Mouse (Mus musculus): Measurements from ENCODE around the gene Cep63.

Cep63 gene

DNA sequence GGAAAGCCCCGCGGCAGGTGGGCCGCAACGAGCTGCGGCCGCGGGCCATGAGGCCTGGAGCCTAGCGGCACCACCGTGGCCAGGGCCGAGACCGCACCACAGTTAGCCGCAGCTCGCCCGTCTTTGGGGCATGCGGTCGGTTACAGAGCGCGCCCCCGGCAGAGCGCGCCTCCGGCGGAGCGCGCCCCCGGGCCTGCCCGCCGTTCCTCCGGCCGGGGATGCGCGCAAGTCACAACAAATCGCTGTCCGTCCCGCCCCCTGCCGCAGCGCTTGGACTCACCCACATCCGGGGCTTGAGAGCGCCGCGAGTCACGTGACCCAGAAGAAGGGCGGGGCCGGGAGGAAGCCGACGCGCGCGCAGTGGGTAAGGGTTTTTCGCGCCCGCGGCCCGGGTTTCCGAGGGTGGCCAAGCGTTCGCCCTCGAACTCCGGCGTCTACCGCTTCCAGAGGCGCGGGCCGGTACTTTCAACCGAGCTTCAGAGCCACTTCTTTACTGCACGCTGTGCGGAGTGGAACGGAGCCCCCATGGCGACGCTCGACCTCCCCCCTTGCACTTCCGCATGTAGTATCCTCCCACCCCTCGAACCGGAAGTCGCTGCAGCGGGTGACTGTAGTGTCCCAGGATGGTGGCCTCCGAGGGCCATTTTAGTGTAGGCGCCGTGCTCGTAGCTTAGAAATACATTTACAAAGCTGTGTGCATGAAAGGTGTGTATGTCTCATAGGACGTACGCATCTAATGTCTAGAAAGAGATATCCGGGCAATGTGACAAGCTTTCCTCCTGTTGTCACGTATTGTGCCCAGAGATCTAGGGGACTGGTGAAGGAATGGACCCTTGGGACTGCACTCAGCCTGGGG, at the start of gene Cep63, which contains the start of gene Anapc13:
Cep63 (minus strand) TSS at position 552 of the 856 bp plus-strand sequence.
Anapc13 (plus strand) TSS at position 314 of the 856 bp plus-strand sequence.
- DNase-seq, result peak; percentile 98

DNA sequence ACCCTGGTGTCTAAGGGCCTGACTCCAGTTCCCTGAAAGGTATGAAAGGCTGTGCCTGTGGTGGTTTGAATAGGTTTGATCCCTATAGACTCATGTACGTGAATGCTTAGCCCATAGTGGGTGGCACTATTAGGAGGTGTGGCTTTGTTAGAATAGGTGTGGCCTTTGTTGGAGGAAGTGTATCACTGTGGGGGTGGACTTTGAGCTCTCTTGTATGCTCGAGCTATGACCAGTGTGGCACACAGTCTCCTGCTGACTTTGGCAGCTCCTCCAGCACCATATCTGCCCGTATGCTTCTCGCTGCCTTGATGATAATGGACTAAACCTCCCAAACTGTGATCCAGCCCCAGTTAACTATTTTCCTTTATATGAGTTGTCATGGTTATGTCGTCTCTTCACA, 49.6 kb upstream of the Cep63 start:
- DNase-seq, result no peak

DNA sequence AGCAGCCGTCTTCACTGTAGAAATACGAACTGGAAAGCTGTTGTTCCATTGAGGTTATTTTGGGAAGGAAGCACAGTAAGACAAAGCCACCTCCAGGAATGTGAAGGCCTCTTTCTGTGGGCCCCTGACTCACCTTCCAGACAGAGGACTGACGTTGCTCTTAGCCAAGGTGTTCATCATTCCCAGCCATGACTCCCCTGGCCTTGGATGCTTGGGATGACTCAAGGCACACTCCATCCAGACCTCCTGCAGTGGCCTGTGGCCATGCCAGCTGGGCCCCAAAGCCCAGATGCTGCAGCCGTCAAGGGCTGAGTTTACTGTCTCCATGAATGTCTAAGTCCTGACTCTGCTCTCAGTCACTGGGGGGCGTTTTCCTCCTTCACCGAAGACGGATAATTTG, 47.0 kb upstream of the Cep63 start:
- DNase-seq, result no peak

DNA sequence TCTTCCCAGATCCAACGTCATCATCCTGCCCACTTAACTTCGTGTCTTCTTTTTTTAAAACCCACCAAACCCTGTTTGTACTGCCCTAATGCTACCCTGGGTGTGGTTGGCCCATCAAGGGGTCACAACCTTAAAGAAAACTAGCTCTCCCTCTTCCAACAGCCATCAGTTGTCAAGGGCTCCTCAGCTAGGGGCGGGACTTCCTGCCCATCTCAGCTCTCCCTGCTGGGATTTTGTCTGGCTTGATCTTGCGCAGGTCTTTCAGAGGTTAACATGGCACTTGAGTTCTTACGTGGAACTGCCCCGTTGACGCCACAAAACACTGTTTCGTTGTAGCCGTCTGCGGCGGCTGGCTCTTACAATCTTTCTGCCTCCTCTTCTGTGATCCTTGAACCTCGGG, 42.6 kb upstream of the Cep63 start:
- no peak for DNase-seq

DNA sequence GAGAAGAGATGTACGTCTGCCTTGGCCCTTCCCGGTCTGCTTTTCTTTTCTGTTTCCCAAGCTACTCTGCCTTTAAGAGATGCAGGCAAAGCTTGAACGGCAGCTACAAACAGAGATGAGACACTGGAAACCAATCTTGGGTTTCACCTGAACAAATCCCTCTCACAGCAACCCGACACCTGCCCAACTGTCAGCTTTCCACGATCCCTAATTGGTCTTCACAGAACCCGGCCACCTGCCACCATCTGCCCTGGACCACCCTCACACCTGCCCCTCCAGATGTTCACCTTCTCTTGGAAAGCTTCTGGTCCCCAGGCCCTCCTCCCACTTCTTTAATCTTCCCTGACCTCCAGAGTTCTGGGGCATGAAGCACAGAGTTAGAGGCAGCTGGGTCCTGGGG, 41.8 kb upstream of the Cep63 start:
- no peak for DNase-seq

DNA sequence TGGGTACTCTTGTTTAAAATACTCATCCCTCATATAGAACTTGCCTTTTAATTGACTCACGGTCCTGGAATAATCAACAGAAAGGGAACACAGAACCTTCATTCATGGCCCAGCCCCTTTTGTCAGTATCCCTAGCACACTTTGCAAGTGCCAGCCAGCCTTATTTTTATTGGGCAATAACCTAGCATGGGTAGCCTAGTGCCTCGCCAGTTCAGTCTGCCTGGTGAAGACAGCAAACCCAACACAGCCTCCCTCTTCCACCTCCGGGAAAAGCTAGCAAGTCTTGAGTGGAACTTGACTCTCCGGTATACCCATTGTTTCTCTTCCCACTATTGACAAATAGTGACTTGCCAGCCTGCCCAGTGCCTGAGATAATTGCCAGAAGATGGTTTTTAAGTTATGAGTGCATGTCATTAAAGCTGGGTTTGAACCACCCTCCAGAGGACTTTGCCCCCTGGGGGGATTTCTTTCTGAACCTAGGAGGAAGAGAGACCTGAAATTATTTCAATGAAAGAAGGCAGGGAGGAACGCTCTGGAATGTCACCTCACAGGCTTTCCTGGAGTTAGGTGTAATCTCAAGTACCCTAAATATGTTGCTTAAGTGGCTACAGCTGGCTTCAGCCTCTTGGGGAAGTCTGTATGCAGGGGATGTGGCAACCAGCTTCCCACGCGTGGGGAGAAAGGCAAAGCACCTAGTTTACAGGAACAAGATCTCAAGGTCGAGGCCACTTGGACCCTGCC, 30.2 kb upstream of the Cep63 start:
- no peak for DNase-seq

DNA sequence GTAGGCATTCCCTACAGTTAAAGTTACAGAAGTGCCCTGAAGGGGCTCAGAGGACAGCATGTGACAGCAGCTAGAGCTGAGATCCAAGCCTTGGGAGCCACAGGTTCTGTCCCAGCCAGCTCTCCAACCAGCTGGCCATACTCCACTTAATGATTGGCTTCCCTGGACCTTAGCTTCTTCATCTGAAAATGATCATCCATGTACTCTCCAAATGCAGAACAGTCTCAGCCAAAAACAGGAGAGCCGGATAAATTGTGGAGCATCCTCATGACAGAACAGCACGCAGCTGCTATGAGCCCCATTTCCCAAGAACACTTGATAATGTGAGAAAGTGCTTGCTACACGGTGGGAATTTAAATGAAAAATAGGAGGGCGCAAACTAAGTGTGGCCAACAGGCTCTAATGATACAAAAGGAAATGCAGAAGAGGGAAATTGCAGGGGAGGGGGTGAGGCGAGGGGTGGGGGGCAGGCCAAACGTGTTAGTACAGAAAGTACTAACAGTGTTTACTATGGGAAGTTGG, 24.9 kb upstream of the Cep63 start:
- DNase-seq, result no peak

DNA sequence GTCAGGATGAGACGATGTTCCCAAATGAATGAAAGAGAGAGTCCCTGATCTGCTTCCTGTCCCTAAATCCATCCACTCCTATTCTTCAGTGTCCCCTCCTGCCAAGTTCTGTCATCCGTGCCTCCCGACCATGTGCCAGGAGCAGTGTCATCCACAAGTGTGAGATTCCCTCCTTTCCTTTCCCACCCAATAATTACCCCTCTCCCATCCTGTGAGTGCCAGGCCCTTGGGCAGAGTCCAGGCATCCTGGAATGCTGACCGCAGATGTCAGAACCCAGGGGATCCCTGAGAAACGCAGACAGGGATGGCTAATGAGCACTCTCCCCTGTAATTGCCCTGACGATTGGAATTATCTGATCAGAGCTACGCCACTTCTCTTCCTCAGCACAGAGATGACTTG, 24.3 kb upstream of the Cep63 start:
- DNase-seq, result no peak

DNA sequence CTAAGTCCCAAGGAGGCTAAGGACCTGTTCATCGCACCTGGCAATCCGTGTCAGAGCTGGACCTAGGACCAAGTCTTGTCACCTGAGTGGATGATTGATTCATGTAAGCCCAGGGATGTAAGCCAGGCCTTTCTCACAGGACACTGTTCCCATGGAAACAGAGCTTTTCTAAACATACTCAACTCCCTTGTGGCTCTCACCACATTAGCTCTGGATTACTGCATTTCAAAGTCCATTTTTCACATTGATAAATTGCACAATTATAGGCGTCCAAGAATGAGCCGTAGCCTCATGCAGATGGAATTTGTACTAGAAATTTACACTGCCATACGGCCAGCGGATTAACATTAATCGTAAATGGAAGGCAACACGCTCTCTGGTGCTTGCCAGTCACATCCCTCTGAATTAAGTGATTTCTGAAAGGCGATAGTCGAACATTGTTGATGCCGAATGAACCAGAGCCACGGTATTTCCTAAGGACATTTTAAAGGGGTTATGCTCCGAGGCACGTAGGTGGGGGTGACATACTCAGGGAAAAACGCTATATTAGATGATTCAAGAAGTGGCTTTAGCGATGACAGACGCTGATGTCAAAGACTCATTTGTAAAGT, 23.7 kb upstream of the Cep63 start:
- DNase-seq, result no peak

DNA sequence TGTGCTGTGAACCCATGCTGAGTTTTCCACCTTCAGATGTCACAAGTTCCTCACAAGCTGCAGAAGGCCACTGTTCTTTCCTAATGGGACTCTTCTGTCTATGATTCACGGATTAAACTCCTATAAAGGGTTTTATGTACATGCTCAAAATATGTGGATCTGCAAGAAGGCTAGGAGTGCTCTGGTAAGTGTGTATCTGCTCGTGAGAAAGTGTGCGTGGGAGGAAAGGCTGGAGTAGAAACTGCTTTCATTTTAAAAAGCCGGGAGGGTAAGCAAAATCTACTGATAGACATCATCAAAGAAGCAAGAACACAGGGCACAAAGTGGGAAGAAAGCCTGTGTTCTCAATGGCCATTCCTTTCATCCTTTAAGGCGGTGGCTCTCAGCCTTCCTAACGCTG, 20.7 kb upstream of the Cep63 start:
- no peak for DNase-seq

DNA sequence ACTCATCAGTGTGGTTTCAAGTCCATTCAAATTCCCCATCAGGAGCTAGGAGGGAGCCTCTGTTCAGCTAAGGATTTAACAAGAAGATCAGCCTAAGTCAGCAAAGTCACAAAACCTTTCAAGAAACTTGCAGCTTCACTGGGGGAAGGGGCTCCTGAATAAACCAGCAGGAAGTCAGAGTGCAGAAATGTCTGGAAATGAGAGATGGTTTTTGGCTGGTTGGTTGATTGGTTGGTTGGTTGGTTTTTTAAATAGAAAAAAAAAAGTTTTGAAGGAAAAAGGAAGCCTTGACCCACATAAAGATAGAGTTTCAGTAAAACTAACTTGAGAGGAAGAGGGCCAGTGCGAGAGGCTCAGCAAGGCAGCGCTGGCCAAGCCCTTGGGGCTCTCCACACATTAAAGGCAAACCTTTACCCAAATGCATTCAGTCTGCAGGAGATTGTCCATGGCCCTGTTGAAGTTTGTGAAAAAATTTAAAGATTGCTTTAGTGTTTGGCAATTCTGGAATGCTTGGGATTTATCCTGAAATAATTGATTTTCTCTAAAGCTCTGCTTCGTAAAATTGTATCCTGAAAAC, 18.9 kb upstream of the Cep63 start:
- no peak for DNase-seq

DNA sequence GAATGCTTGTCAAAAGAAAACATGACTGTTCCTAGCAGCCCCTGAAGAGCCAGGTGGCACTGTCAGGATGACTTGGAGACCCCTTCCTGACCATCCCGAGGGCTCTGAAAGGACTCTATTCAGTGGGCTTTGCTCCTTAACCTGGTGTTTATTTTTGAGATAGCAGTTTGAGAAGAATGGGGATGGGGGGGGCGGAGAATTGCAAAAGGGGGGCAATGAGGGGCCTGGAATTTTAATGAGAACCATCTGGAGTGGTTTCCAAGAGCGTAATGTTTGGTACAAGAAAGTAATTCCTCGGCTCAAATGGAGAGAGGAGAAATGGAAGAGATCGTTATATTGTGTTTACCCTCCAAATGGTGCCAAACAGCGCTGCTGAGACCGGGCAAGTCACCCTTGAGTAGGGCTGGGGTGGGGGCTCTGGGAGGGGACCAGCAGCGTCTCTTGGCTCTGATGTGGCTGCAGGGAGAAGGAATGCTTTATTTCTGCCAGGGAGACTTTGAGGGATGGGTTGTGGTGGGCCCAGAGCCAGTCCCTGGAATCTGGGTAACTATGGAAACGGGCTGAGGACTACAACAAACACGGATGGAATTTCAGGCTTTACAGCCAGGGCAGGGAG, 17.3 kb upstream of the Cep63 start:
- peak; percentile 31 for DNase-seq

DNA sequence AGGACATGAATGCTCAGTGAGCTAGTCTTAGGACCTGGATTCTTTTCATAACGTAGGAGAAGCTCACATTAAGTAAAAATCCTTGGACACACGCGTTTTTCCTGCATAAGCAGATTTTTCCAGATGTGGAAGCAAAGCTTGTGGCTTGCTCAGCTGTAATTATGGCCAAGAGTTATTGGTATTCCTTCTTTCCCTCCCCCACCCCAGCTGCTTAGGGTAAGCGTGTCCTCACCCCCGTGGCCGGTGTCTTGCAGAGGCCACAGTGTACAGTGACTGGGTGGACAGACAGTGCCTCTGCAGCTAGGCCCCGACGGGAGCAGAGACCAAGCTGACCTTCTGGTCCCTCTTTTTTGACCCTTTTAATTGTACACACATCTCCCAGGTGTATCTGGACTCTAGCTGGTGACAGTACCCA, 16.7 kb upstream of the Cep63 start:
- DNase-seq, result no peak

DNA sequence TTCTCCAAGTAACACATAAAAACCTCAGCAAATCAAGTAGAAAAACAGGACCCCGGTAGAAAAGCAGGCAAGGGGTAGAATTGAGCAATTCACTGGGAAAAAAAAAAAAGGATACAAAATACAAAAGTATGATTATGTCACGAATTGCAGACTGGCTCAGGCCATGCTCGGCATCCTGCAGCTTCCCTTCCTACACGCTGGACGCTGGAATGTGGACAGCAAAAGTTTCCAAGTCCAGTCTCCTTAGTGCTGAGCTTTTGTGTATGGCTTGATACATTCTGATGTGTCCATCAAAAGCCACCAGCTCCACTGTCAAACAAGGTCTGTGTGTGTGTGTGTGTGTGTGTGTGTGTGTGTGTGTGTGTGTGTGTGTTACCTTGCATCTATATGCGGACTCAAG, 15.2 kb upstream of the Cep63 start:
- DNase-seq, result no peak

DNA sequence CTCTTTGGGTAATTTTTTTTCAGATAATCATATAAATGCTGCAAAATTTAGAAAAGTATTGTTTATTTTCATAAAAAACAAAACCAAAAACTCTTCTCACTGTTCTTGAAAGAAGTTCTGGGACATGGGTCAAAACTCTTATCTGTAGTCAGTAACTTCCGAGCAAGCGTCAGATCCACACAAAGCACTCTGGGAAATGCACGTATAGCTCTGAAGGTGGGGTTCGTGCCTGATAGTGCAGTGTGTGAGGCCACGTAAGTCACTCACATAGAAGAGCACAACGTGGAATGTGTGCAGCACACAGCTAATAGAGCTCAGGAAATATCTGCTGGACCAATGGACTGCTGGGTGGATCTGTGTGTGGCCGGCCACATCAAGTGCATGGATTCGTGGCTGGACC, 13.2 kb upstream of the Cep63 start:
- DNase-seq, result no peak

DNA sequence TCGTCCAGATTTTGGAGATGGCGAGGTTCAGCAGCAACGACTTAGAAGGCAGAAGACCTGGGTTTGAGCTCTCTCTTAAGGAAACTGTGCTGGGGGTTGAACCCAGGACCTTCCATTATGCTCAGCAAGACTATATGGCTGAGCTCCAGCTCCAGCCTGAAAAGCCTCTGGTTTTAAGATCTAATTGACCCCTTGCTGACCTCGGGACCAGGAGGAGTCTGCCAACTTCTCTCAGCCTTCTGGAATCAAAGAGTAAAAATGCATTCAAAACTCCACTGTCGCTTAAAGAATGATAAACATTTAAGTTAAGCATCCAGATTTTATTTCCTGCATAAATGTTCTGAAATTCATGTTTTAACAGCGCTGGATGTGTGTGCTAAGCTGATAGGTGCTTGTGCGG, 12.6 kb upstream of the Cep63 start:
- DNase-seq, result no peak

DNA sequence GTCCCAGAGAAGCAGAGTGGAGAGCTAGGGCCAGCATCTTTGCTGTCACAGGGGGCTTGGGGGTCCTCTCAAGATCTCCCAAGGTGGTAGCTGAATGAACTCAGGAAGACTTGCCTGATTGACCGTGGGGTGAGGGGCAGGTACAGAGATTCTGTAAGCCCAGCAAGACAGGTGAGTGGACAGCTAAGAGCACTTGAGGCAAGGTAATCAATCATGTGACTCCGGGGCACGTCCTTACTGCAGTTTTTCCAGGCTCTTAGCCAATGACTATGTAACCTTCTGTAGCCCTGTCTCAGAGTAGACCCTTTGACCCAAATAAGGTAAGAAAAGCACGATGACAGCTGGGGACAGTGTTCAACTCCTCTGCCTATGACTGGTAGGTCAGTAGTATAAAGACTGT, 10.8 kb upstream of the Cep63 start:
- DNase-seq, result no peak

DNA sequence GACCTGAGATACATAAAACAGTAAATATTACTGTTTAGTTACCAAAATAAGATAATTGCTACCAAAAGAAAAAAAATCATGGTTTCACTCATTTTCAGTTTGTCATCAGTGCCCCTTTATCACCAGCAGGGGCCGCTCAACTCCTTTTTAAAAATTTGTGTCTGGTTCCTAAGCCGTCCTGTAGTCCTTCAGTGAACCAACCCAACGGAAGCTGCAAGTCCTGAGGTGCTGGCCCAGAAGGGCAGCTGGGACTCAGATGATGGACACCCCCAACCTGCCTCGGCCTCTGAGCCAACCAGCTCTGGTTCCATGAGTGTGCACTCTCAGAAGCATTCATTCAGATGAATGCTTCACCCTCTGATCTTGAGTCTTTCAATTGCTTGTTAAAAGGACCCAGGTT, 10.2 kb upstream of the Cep63 start:
- peak; percentile 46 for DNase-seq

DNA sequence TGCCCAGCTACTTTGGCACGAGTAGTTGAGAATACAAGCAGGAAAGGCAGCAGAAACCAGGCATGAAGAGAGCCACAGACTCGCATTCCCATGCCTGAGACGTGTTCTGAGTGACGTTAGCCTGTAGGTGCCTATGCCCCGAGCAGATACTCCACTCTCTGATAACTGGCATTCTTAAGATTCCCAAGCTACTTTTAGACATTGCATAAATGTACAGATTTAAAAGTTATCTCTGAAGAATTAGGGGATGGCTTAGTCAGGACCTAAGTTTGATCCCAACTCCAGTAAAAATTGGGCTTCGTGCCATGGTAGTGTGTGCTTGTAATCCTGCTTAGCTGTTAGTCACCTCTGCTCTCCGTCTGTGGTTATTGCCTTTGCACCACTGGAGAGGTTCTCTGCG, 8.1 kb upstream of the Cep63 start:
- no peak for DNase-seq

DNA sequence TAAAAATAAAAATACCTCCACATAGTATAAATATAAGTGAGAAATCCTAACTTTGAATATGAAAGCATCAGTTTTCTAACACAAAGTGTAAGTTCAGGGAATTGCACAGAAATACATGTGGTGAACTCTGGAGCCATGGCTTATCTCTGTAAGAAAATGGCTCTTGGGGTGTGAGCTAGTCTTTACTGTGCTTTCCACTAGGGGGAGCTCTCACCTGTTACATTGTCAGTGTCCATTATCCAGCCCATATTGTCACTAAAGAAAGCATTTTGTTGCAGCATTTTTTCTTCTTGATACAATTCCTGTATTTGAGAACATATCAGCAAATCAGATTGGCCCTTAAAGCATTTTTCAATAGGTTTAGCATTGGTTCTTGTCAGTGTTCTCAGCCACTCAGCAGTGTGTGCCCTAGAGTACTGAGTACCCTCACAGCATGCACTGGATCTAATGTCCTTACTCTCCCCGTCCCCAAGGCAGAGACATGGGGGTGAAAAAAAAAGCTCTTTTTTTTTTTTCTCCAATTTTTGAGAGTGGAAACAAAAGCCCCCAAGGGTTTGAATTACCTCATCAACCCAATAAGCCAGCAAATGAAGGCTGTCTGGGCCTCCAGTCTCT, 6.7 kb upstream of the Cep63 start:
- peak; percentile 31 for DNase-seq

DNA sequence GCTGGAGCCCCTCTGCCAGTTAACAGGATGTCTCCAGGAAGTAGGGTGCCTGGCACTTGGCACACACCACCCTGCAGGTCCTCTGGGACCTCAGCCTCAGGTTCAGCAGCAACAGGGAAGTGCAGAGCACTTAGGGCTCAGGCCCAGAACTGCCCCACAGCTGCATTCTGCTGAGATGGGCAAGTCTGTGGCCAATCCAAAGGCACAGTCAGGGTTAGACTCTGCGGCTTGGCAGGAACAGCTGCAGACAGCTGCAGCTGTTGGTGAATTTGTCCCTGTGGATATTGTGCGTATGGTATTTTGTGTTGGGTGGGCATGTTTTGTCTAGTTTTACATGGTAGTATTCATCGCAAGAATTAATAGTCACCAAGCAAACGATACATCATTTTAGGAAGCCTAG, 5.8 kb upstream of the Cep63 start:
- no peak for DNase-seq

DNA sequence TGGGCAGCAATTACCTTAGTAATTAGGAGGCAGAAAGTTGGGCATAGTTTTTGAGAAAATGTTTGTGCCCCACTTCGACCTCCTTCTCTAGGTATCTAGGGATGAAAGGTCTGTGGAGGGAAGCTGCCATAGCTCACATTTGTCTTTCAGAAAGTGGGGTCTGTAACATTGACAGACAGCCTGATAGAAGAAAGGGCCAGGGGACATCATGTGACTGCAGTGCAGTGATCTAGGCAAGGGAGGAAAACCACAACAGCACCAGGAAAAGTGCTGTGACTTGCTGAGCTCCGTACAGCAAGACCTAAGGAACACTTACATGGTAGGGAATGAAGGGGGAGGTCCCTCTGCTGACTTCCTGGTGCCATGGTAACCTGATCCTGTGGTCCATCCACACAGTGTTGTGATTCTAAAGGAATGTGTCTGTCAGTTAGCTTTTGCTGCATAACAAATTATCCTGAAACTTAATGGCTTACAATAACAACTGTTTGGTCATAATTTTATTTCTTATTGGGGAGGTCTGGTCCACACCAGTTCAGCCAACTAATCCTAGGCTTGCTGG, 5.3 kb upstream of the Cep63 start:
- DNase-seq, result no peak
